Mouse (Mus musculus): ENCODE results near the gene Rab3il1.
A peak's percentile ranks its signal among the peaks of the same experiment; 100 is the strongest.
"Not testable (repeated sequence)": the region's sequence is repeated elsewhere in the genome, so short reads cannot be mapped to it uniquely, and the experiment has no call there.

The Rab3il1 gene

DNA sequence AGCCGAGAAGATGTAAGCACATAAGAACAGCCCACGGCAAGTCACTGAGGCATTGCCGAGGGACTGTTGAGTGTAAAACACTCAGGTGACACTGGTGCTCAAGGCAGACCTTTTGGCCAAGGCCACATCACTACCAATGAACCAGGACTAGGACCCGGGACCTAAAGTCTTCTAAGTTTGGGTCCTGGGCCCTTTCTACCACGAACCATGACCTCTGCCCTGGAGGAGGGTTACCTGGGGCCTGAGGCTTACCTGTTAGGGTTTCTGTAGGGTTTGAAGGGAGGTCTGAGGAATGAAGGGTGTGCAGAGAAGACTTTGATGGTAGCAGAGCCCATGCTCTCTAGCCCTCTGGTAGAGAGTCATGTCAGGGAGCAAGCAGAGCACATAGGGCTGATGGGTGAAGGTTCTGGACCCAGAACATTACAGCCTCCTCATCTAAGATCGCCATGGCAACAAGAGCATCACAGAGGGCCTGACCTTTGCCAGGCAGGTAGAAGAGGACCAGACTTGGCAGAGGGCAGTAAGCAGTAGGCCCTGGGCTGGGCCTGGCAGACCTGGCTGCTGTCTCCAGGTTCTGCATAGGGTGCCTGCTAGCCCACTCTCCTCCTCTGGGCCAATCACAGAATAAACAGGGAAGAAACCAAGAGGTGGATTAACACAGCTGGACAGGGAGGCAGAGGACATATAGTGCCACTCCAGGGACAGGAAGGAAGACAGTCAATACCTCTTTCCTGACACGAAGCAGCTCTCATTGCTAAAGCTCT is at the start of gene Rab3il1, which contains the start of gene Best1:
Gene Rab3il1, plus strand, starts transcription at position 464 of the 764 bp plus-strand sequence.
Gene Best1, minus strand, starts transcription at position 428 of the 764 bp plus-strand sequence.
- DNase-seq = no peak

DNA sequence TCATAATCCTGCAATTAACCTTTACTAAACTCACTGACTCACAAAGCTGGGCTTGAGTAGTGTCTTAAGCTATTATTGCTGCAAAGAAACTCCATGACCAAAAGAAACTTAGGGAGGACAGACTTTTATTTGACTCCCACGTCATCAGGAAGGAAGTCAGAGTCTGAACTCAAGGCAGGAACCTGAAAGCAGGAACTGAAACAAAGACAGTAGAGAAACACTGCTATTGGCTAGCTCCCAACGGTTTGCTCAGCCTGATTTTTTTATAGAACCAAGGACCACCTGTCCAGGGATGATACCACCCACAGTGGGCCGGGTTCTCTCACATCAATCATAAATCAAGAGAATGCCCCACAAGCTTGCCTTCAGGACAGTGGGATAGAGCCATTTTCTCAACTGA is 49.1 kb upstream of the Rab3il1 start:
- no peak for DNase-seq

DNA sequence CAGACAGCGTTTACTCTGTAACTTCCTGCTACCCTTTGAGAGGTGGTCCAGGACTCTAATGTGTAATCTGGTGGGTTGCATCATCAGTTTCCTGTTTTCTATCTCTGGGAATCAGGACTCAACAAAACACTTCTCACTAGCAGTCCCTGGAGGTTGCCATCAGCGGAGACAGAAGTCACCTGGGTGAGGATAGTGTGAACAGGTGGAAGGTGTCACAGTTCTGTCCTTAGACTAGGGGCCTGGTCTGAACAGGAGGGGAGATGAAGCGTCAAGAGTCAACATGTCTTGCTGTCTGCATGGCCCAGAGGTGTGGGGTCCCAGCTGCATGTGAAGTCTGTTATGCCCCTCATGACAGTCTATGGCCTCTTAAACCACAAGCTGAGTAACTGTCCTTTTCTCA is 48.6 kb upstream of the Rab3il1 start:
- DNase-seq = no peak

DNA sequence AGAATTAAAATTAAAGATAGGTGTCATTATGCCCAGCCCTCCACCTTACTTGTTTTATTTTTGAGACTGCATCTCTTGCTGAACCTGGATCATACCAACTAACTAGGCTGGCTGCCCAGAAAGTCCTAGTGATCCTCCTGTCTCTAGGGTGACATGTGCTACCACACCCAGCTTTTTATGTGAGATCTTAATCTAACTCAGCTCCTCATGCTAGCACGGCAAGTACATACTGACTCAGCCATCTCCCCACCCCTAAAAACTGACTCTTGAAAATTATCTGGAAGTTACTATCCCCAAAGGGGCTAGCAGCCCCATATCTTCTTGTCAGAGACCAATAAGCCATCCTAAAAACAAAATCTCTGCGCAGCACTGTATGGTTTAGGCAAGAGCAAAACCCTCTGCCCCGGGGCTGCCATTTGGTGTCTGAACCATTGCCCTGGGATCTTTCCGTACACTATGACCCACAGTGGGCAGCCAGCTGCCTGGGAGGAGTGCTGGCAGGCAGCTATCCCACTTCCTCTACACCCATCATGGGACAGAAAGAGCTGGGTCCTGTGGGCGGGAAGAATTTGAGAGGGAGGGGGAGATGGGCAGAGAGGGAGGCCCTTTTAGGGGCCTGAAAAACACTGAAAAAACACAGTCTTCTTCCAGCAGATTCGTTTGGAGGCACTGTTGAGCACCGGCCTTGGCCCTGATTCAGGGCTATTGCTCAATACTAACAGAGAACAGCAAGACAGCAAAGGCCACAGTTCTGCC is 47.2 kb upstream of the Rab3il1 start:
- DNase-seq = peak; percentile 28

DNA sequence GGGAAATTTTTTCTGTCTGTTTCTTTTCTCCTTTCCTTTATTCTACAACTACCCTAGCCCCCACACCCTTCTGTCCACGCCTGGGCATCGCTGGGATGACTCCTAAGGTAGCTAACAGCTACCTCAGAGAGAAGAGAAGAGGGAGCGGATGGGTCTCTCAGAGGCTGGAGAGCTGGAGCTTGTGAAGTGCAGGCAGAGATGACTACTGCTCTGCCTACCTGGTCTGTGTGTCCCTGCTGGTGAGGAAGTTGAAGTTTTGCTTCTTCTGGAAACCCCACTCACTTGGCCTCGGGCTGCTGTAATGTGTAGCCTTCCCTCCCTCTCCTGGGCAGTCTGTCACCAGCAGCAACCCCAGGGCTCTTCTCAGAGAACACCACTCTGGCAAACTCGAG is 46.7 kb upstream of the Rab3il1 start:
- DNase-seq = no peak

DNA sequence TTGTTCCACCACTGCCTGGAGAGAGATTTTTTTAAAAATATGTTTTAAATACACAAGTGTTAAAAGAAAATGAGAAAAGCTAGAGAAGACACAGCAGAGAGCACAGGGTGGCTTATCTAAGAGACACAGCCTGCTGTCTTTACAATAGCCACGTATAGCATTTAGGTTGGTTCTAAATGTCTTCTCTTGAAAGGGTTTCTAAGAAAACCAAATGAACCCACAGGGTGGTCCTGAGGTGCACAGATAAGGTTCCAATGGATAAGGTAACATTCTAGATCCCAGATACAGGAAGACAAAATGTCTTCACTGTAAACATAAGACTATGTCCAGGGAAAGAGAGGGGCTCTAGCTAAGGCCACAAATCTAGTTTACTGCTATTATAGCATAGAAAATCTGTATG is 46.0 kb upstream of the Rab3il1 start:
- no peak for DNase-seq

DNA sequence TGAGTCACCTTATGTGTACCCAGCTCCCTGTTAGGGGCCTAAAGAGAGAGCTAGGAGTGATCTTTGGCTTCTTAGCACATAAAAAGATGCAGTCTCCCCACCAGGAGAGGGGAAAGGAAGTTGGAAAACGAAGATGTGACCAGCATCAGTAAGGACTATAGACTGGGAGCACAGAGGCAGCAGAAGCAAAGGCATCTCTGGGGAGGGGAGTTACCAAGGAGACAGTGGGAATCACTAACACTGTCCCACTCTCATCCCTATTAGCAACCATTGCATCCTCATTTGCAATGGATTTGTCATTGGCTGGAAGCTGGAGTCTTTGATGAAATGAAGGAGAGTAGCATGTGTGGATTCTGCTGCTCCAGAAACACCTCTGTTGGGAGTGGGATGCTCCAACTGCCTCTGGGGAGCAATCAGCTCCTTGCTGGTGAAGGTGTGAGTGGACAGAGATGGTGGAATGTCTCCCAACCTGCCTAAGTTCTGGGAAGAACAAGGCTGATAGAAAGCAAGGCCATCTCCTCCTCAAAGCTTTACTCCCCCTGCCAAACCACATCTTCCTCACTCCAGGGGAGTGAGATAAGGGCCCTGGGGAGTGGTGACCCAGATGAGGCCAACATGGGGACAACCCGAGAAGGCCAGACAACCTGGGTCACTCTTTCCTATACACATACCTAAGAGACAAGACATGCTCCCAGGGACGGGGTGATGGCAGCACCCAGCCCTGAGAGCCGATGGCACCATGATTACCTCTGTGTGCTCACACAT is 44.7 kb upstream of the Rab3il1 start:
- DNase-seq = no peak

DNA sequence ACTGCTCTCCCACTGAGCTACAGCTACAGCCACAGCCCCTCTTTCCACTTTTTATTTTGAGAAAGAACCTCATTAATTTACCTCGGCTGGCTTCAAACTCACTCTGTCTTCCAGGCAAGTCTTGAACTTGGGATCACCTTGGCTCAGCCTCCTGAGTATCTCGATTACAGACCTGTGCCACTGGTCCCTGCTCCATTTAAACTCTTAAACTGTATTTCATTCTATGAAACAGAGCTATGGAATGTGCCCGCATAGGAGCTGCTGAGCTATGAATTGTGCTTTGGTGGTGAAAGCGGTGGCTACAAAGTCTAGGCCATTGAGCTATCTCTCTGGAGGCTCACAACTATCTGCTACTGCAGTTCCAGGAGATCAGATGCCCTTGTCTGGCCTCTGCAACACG is 43.5 kb upstream of the Rab3il1 start:
- DNase-seq = no peak

DNA sequence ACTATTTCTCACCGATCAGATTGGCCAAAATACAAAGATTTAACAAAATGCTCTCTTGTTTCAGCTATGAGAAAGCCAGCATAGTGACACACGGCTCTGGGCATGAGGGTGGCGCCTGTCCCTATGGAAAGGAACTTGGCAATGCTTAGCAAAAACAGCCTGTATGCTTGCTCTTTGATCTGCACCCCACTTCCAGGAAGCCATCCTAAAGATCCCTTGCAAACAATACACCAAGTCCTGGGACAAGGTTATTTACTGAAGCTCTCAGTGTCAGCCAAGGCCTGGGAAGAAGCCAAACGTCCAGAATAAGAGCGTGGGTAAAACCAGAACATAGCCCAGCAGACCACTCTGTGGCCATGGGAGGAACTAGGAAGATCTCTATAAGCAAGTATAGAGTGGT is 40.7 kb upstream of the Rab3il1 start:
- DNase-seq = no peak

DNA sequence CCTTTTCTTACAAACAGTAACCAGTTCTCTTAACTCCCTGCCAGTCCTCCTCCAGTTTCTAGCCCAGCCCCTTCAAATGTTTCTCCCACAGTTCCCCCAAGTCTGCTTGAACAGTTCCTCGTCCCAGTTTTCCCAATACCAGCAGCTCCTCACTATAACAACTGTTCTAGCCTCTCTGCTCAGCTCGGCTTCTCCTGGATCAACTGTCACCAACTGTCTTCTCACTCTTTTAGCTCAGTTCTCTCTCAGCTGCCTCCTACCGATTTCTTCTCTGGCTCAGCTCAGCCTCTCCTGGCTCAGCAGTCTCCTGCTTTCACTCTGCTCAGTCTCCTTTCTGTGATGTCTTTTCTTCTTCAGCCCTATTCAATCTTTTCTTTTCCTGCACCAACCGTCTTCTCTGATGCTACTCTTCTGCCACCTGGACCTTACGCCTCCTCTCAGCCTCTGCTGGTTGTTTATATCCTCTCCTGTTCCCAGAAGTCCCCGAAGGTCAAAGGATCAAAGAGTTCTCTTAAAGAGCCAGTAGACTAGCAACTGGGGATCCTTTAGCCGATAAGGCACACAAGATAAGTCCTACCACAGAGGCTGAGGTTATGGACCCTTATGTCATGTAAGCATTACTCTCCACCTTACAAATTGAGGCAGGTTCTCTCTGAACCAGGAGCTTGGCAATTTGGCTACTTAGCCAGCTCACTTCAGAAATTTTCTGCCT is 37.1 kb upstream of the Rab3il1 start:
- no peak for DNase-seq

DNA sequence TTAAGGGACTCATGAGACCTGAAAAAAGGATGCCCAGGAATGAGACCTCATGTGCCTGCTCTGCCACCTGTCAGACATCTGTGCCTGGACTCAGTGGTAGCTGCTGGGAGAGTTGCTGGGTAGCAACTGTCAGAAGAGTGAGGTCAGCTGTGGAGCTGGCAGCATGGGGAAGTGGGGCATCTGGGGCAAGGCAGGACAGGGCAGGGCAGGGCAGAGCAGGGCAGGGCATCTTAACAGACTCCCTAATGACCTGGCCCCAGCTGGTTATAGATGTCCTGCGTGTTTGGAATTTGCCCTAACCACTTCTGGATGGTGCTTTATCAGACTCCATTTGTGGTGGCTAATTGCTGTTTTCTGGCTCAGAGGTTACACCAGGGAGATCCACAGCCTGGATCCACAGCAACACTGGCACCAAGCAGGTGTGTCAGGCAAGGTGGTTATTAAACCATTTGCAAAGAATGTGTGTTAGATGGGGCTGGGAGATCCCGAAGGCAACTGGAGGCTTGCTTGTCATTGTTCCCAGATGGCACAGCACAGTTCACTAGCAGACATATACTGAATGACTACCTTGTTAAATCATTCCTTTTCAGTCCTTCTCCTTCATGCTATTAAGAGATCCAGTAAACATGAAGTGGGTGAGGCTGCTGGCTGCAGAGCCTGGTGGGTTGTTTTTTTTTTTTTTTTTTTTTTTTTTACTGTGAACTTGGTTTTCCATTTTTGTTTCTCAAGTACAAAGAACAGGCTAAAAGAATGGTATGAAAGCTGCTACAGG is 35.2 kb upstream of the Rab3il1 start:
- DNase-seq = no peak

DNA sequence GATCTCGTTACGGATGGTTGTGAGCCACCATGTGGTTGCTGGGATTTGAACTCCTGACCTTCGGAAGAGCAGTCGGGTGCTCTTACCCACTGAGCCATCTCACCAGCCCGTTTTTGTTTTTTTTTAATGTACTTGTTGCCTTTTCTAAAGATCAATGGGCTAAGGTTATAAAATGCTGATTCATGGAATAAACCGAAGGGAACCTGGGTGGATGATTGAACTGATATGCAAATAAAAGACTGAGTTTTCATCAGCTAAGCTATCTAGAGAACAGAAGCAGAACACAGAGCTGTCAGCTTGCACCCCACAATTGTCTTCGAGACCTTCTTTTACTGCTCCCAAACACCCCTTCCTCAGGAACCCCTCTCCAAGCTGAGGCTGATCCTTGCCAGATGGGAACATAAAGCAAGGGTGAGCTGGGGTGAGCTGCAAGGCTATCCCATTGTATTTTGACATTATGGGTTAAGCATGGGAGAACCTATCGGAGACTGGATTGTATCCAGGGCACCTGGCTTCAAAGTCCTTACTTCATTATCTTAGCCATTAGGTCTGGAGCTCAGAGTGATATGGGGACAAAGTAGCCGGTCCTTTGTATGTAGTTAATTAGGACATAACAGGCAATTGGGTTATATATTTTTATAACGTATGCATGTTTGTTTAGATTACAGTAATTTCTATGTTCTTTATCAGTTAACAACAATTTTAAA is 33.2 kb upstream of the Rab3il1 start:
- no peak for DNase-seq

DNA sequence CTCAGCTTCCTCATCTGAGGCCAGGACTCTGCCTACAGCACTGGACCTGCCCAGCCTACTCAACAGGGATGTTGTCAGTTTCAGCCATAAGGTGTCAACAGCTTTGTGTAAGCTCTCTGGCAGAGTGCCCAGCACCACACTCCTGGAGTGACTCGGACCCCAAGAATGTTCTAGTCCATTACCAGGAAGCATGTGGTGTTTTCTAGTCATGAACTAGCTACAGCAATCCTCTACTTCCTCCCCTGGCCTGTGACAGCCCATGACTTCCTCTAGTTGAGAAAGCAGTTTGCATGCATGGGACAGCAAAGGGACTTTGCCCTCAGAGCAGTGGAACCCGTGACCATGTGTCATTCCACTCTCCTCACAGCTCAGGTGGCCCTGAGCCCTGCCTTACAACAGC is 26.6 kb upstream of the Rab3il1 start:
- DNase-seq = not testable (repeated sequence)

DNA sequence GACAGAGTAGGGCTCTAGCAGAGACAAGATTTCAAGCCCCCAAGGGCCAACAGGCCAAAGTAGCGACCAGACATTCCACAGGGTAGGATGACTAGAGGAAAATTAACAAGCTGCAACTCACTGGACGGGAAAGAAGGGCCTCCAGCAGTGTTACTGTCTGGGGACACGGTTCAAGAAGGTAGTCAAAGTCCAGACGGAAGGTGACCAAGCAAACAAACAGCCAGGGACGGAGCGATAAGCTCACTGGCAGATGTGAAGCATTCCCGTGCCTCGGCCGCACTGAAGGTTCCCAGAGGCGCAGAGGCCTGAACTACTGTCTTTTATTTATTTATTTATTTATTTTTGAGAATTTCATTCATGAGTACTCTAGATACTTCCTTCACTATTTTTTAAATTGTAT is 24.4 kb upstream of the Rab3il1 start:
- DNase-seq = no peak

DNA sequence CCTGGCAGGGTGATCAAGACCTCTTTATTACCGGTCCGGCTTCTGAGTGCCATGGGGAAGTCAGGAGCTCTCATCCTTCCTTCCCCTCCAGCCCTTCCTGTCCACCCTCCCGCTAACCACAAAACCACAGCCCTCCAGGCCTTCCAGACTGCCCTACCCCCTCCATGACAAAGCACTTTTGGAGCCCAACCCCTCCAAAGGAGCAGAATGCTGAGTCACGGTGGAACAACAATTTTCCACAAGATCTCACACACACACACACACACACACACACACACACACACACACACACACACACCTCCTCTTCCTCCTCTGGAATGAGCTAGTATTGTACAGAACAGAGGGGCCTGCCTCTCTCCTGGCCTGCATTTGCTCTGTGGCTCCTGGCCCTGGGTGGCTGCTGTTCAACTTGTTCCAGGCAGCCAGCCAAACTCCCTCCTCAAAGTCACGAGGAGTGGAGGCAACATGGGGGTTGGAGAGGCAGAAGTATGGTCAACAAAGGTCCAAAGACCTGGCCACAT is 23.0 kb upstream of the Rab3il1 start:
- peak; percentile 68 for DNase-seq

DNA sequence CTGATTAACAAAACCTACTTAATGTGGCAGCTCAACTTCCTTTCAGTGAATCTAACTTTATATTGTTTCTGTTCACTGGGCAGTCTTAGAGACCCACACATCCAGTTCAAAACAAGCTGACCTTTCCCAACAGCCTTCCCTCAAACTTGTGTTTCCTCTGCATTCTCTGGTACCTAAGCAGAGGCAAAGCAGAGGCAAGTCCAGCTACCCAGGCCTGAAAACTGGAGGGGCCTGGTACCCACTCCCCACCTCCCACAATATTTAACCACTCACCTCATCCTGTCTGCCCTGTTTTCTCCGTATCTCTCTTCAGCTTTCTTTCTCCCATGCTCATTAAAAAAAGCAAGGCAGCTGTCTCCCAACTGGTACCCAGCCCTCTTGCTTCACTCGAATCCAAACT is 22.3 kb upstream of the Rab3il1 start:
- DNase-seq = no peak

DNA sequence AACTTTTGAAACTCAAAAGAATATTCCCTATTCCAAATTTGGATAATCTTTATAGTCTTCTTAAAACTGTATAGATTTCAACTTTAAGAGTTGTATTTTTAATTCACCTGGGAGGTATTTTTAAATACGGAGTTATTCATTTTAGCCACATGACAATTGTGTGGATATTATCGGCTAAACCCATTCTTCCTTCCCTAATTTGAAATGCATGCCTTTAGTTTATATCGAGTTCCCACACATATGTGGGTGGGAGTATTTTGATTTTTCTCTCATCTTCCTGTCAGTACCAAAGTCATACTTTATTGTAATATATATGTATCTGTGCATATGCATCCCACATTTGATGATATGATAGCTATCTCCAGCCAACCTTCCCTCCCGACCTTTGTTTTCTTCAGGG is 21.2 kb upstream of the Rab3il1 start, which contains the start of gene Fth1:
Gene Fth1, plus strand, starts transcription at position 341 of the 400 bp plus-strand sequence.
- DNase-seq = no peak

DNA sequence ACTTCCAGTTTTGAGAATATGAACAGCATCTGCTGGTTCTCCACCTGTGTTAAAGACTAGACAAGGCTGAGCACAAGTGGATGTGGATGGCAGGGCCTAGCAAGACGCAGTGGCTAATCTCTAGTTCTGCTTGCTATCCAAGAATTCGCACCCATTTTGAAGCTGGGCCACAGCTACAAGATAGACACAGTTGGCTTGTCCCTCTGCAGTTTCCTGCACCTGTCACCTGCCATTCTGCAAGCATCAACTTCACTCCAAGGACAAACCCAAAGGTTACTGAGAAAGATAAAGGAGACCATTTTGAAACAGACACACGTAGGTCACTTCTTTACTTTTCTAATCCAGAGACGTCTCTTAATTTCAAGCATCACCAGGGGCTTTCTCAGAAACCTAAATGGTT is 19.8 kb upstream of the Rab3il1 start:
- DNase-seq = no peak

DNA sequence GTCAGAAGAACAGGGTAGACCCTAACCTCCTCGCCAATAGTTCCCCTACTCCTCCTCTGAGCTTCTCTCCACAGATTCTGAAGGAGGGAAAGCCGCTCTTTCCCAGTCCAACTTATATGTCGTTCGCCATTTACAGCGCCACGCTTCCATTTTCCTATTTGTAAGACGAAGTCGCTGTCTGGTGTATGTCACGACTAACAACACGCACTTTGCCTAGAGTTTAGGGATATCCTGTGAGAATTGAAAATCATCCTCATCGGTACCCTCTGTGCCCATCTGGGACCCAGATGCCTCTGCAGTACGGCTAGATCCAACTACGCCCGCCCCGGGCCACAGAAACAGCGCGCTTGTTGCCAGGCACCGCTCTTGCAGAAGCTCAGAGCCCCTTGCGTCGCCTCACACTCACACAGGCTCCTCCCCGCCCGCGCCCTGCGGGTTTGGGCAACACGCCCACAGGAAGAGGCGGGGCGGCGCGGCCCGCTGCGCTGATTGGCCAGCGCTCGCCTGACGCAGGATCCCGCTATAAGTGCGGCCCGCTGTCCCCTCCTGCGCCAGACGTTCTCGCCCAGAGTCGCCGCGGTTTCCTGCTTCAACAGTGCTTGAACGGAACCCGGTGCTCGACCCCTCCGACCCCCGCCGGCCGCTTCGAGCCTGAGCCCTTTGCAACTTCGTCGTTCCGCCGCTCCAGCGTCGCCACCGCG is 19.2 kb upstream of the Rab3il1 start:
- peak; percentile 97 for DNase-seq

DNA sequence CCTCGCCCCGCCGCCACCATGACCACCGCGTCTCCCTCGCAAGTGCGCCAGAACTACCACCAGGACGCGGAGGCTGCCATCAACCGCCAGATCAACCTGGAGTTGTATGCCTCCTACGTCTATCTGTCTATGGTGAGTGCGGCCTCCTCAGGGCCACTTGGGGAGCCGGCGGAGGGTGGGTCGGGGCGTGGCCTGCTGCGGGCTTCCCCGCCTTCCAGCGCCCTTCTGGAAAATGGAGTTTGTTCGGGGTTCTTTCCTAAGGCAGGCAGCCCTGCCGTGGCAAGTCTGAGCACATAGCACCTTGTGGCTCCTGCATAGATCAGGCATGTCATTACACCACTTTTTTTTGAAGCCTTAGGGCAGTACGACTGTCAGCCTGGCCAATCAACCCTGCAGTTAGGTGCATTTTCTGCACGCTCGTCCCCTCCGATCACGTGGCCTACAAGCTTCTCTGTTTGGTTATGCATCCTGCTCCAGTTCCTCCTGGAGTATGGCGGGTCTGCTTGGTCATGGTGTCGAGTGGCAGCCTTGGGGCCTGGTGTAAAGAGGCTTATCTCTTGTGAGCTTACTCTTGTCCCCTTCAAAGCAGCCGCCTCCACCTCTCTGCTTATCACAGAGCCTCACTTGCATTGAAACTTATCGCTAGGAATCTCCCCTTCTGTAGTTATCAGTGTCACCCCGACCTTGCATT is 18.5 kb upstream of the Rab3il1 start:
- peak; percentile 64 for DNase-seq
